Mouse (Mus musculus): ENCODE data around the gene Slc5a3. TPM values are rescaled to one million over a fixed set of nuclear protein-coding genes. Genes with fewer than 3 reads are reported as not detected.

Slc5a3 gene
- polyA plus RNA-seq (2015; fragmentation: Nextera tagmentation; extraction: Ambion mirVana), result 3.5 TPM in 2 replicates

GRCm38 (mm10) chr16:92057852-92058643, at the start of gene Slc5a3, which contains the start of the genes Mrps6 and Gm49711:
Gene Slc5a3 (plus strand): TSS chr16:92058322.
Gene Mrps6 (plus strand): TSS chr16:92058270.
Gene Gm49711 (plus strand): TSS chr16:92058316.
- peak; percentile 95 for ATAC-seq (replicated peaks; ENCODE audit: extremely low read depth, insufficient read depth, low FRiP score)
- peaks cover 9% of the 10 kb centered on the region for H3K36me3 ChIP-seq (ENCODE audit: control insufficient read depth, insufficient read depth)
- under 1% methylated on average over 90 of the region's 99 CpGs for WGBS

GRCm38 (mm10) chr16:92009586-92009985, 48.5 kb upstream of the Slc5a3 start:
- H3K36me3 ChIP-seq (ENCODE audit: control insufficient read depth, insufficient read depth), result no peaks in the 10 kb centered on the region
- H3K4me2 ChIP-seq (ENCODE audit: low read depth, low read length), result no peak overlapping the region
- no peak overlapping the region for H3K4me3 ChIP-seq (ENCODE audit: low read length)
- 85% methylated on average over 2 of the region's 2 CpGs for WGBS
- H3K27me3 ChIP-seq (ENCODE audit: control insufficient read depth, insufficient read depth, low read length), result no peaks in the 10 kb centered on the region
- H3K27ac ChIP-seq (ENCODE audit: low read length), result no peak overlapping the region
- H3K9me3 ChIP-seq (replicated peaks; ENCODE audit: control insufficient read depth, low read length), result peaks cover 6% of the 10 kb centered on the region; the same call in 1 of the 2 replicates
- ATAC-seq (replicated peaks; ENCODE audit: extremely low read depth, insufficient read depth, low FRiP score), result no peak
- H3K4me1 ChIP-seq (ENCODE audit: control insufficient read depth, insufficient read depth, low read length), result no peaks in the 10 kb centered on the region
- H3K9ac ChIP-seq (ENCODE audit: low read length), result no peak overlapping the region

More at GRCm38 (mm10) chr16:92057852-92058643, at the start of gene Slc5a3, which contains the start of the genes Mrps6 and Gm49711:
- H3K4me2 ChIP-seq (ENCODE audit: low read depth, low read length), result peak within 1 kb of the TSS; percentile 93
- peak within 1 kb of the TSS; percentile 97 for H3K4me3 ChIP-seq (ENCODE audit: low read length)
- H3K27ac ChIP-seq (ENCODE audit: low read length), result peak within 1 kb of the TSS; percentile 89
- peak within 1 kb of the TSS; percentile 93 for H3K9ac ChIP-seq (ENCODE audit: low read length)
- H3K27me3 ChIP-seq (ENCODE audit: control insufficient read depth, insufficient read depth, low read length), result no peaks in the 10 kb centered on the region
- H3K9me3 ChIP-seq (replicated peaks; ENCODE audit: control insufficient read depth, low read length), result peaks cover 8% of the 10 kb centered on the region
- peaks cover 16% of the 10 kb centered on the region for H3K4me1 ChIP-seq (ENCODE audit: control insufficient read depth, insufficient read depth, low read length)

GRCm38 (mm10) chr16:92016792-92017191, 41.3 kb upstream of the Slc5a3 start:
- Histone ChIP-seq H3K4me2 (ENCODE audit: low read depth, low read length) (no peak overlapping the region), H3K36me3 (ENCODE audit: control insufficient read depth, insufficient read depth) (no peaks in the 10 kb centered on the region), H3K9me3 (replicated peaks; ENCODE audit: control insufficient read depth, low read length) (0 out of 2 replicates have a peak, but pooled peaks cover 2% of the 10 kb centered on the region), H3K27me3 (ENCODE audit: control insufficient read depth, insufficient read depth, low read length) (no peaks in the 10 kb centered on the region), H3K9ac (ENCODE audit: low read length) (no peak overlapping the region), H3K27ac (ENCODE audit: low read length) (no peak overlapping the region), H3K4me3 (ENCODE audit: low read length) (no peak overlapping the region), H3K4me1 (ENCODE audit: control insufficient read depth, insufficient read depth, low read length) (peaks cover 4% of the 10 kb centered on the region; the same call in 1 of the 2 replicates)
- no peak for ATAC-seq (replicated peaks; ENCODE audit: extremely low read depth, insufficient read depth, low FRiP score)
- WGBS, result 76% methylated on average over 8 of the region's 8 CpGs

GRCm38 (mm10) chr16:92019141-92020118, 38.7 kb upstream of the Slc5a3 start:
- H3K9me3 ChIP-seq (replicated peaks; ENCODE audit: control insufficient read depth, low read length), result 0 out of 2 replicates have a peak, but pooled peaks cover 2% of the 10 kb centered on the region
- peaks cover 10% of the 10 kb centered on the region; the same call in 1 of the 2 replicates for H3K4me1 ChIP-seq (ENCODE audit: control insufficient read depth, insufficient read depth, low read length)
- ATAC-seq (replicated peaks; ENCODE audit: extremely low read depth, insufficient read depth, low FRiP score), result 0 out of 2 replicates have a peak, but pooled peaks have one; percentile 43
- peak overlapping the region; percentile 71 for H3K9ac ChIP-seq (ENCODE audit: low read length)
- H3K4me2 ChIP-seq (ENCODE audit: low read depth, low read length), result peak overlapping the region; percentile 79
- H3K4me3 ChIP-seq (ENCODE audit: low read length), result peak overlapping the region; percentile 54
- peak overlapping the region; percentile 77 for H3K27ac ChIP-seq (ENCODE audit: low read length)
- H3K36me3 ChIP-seq (ENCODE audit: control insufficient read depth, insufficient read depth), result no peaks in the 10 kb centered on the region
- 6% methylated on average over 26 of the region's 26 CpGs for WGBS
- no peaks in the 10 kb centered on the region for H3K27me3 ChIP-seq (ENCODE audit: control insufficient read depth, insufficient read depth, low read length)

GRCm38 (mm10) chr16:92021656-92022400, 36.3 kb upstream of the Slc5a3 start:
- ATAC-seq (replicated peaks; ENCODE audit: extremely low read depth, insufficient read depth, low FRiP score), result no peak
- H3K27ac ChIP-seq (ENCODE audit: low read length), result no peak overlapping the region
- H3K4me1 ChIP-seq (ENCODE audit: control insufficient read depth, insufficient read depth, low read length), result peaks cover 10% of the 10 kb centered on the region; the same call in 1 of the 2 replicates
- H3K4me3 ChIP-seq (ENCODE audit: low read length), result no peak overlapping the region
- H3K9me3 ChIP-seq (replicated peaks; ENCODE audit: control insufficient read depth, low read length), result 0 out of 2 replicates have a peak, but pooled peaks cover 2% of the 10 kb centered on the region
- H3K4me2 ChIP-seq (ENCODE audit: low read depth, low read length), result no peak overlapping the region
- H3K9ac ChIP-seq (ENCODE audit: low read length), result no peak overlapping the region
- H3K27me3 ChIP-seq (ENCODE audit: control insufficient read depth, insufficient read depth, low read length), result no peaks in the 10 kb centered on the region
- no peaks in the 10 kb centered on the region for H3K36me3 ChIP-seq (ENCODE audit: control insufficient read depth, insufficient read depth)
- 75% methylated on average over 11 of the region's 12 CpGs for WGBS

- no peak overlapping the region for H3K27ac ChIP-seq (ENCODE audit: low read length)
- no peaks in the 10 kb centered on the region for H3K27me3 ChIP-seq (ENCODE audit: control insufficient read depth, insufficient read depth, low read length)
- peak overlapping the region; percentile 14 for H3K4me2 ChIP-seq (ENCODE audit: low read depth, low read length)
- H3K4me1 ChIP-seq (ENCODE audit: control insufficient read depth, insufficient read depth, low read length), result peaks cover 10% of the 10 kb centered on the region; the same call in 1 of the 2 replicates
- no peak overlapping the region for H3K9ac ChIP-seq (ENCODE audit: low read length)
- ATAC-seq (replicated peaks; ENCODE audit: extremely low read depth, insufficient read depth, low FRiP score), result 0 out of 2 replicates have a peak, but pooled peaks have one; percentile 38
- H3K36me3 ChIP-seq (ENCODE audit: control insufficient read depth, insufficient read depth), result no peaks in the 10 kb centered on the region
- WGBS, result 39% methylated on average over 20 of the region's 20 CpGs
- 0 out of 2 replicates have a peak, but pooled peaks cover 2% of the 10 kb centered on the region for H3K9me3 ChIP-seq (replicated peaks; ENCODE audit: control insufficient read depth, low read length)
- no peak overlapping the region for H3K4me3 ChIP-seq (ENCODE audit: low read length)
Observed at GRCm38 (mm10) chr16:92022494-92023283, 35.4 kb upstream of the Slc5a3 start.

GRCm38 (mm10) chr16:92033286-92033685, 24.8 kb upstream of the Slc5a3 start:
- Histone ChIP-seq H3K4me1 (ENCODE audit: control insufficient read depth, insufficient read depth, low read length) (no peaks in the 10 kb centered on the region), H3K4me2 (ENCODE audit: low read depth, low read length) (no peak overlapping the region), H3K4me3 (ENCODE audit: low read length) (no peak overlapping the region), H3K9me3 (replicated peaks; ENCODE audit: control insufficient read depth, low read length) (no peaks in the 10 kb centered on the region), H3K27ac (ENCODE audit: low read length) (no peak overlapping the region), H3K27me3 (ENCODE audit: control insufficient read depth, insufficient read depth, low read length) (no peaks in the 10 kb centered on the region), H3K36me3 (ENCODE audit: control insufficient read depth, insufficient read depth) (no peaks in the 10 kb centered on the region), H3K9ac (ENCODE audit: low read length) (no peak overlapping the region)
- no peak for ATAC-seq (replicated peaks; ENCODE audit: extremely low read depth, insufficient read depth, low FRiP score)
- WGBS, result 84% methylated on average over 3 of the region's 3 CpGs
